Mouse (Mus musculus): ENCODE measurements around the gene Phldb2. TPM values are rescaled to one million over a fixed set of nuclear protein-coding genes. Genes with fewer than 3 reads are reported as not detected.

Phldb2 gene
- total and polyA plus RNA-seq, 3 experiments: 0.04 TPM; not detected in 2

DNA sequence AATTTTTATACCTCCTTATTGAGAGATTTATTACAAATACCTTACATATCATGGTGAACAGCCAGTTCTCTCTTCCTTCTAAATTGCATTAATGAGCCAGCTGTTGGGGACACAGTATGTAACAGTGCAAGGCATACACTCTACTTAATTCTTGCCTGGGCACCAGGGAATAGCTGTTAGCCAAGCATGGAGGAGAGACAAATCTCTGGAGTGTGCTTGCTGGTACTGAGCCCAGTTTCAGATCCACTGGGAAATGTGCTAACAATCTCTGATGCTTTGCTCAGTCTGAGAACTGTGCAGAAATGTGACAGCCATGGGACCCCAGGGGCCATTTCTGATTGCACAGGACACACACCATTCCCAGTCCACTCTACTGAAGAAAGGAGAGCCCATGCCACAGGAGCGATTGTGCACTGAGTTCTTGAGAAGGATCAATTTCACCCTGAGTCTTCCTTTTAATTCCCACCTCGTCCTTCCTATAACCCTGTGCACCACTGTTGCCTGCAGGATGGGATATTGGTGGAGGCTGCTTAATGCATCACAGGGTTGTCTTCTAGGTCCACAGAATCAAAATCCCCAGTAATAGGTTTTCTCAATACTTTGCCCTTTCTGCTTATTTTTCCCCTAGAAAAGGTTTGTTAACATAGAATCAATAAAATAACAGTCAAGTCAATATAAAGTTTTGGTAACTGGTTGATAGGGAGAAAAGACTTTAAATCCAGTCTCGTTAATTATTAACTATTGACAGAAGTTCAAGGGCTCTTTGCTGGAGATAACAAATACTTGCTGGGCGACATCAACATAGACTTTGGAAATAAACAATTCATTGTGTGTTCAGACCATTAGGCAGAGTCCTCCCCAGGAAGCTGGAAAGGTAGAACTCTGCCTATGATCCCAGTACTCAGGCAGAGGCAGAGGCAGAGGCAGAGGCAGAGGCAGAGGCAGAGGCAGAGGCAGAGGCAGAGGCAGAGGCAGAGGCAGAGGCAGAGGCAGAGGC is 31.5 kb upstream of the Phldb2 start:
- Histone ChIP-seq H3K4me2 (ENCODE audit: insufficient read depth, low read depth, poor library complexity, severe bottlenecking) (no peak overlapping the region), H3K79me2 (replicated peaks; ENCODE audit: control insufficient read depth, extremely low read depth, insufficient read depth, poor library complexity, severe bottlenecking) (no peaks in the 10 kb centered on the region), H3K9ac (ENCODE audit: insufficient read depth, low read depth) (no peak overlapping the region), H3K27ac (ENCODE audit: insufficient read depth, low read depth) (no peak overlapping the region), H3K27me3 (replicated peaks) (no peaks in the 10 kb centered on the region), H3K36me3 (replicated peaks in 1 of 2; ENCODE audit: control insufficient read depth in 1 of 2, insufficient read depth in 1 of 2, low read length in 1 of 2) (no peaks in the 10 kb centered on the region), H3K4me1 (ENCODE audit: control insufficient read depth in 1 of 2, insufficient read depth in 2 of 2) (peaks cover 0 to 3% of the 10 kb centered on the region in 2 experiments; a peak in 1 of 4 replicates), H3K9me3 (replicated peaks; ENCODE audit: low read length) (no peaks in the 10 kb centered on the region), H3K4me3 (replicated peaks in 1 of 3; ENCODE audit: low read depth in 2 of 3, low read length in 2 of 3, poor library complexity in 1 of 3) (no peak overlapping the region)
- TF ChIP-seq TBP (conservative IDR thresholded peaks at IDR 0.05; ENCODE audit: low read depth, low read length) (no peak), CHD1 (IDR thresholded peaks at IDR 0.05; ENCODE audit: low read depth, low read length) (no peak), JUND (conservative IDR thresholded peaks at IDR 0.05; ENCODE audit: low read depth, low read length) (no peak)
- dilution Hi-C loops (cut with MboI; ENCODE audit: extremely low pct_ligation_motif_present, extremely low pct_unique_long_range_greater_than_20kb, low sequenced_read_pairs): no loop called here
- no peak for DNase-seq (ENCODE audit: extremely low read depth)
- in situ Hi-C loops (cut with MboI; ENCODE audit: low pct_ligation_motif_present, low pct_unique_long_range_greater_than_20kb, low sequenced_read_pairs): no loop called here

- Histone ChIP-seq H3K9ac (ENCODE audit: insufficient read depth, low read depth) (no peak overlapping the region), H3K4me2 (ENCODE audit: insufficient read depth, low read depth, poor library complexity, severe bottlenecking) (no peak overlapping the region), H3K4me3 (replicated peaks in 1 of 3; ENCODE audit: low read depth in 2 of 3, low read length in 2 of 3, poor library complexity in 1 of 3) (no peak overlapping the region), H3K36me3 (replicated peaks in 1 of 2; ENCODE audit: control insufficient read depth in 1 of 2, insufficient read depth in 1 of 2, low read length in 1 of 2) (no peaks in the 10 kb centered on the region), H3K79me2 (replicated peaks; ENCODE audit: control insufficient read depth, extremely low read depth, insufficient read depth, poor library complexity, severe bottlenecking) (no peaks in the 10 kb centered on the region), H3K9me3 (replicated peaks; ENCODE audit: low read length) (no peaks in the 10 kb centered on the region), H3K27ac (ENCODE audit: insufficient read depth, low read depth) (no peak overlapping the region), H3K27me3 (replicated peaks) (no peaks in the 10 kb centered on the region), H3K4me1 (ENCODE audit: control insufficient read depth in 1 of 2, insufficient read depth in 2 of 2) (0 out of 4 replicates have a peak, but pooled peaks cover 0 to 4% of the 10 kb centered on the region in 2 experiments)
- dilution Hi-C loops (cut with MboI; ENCODE audit: extremely low pct_ligation_motif_present, extremely low pct_unique_long_range_greater_than_20kb, low sequenced_read_pairs) (no loop called here), in situ Hi-C loops (cut with MboI; ENCODE audit: low pct_ligation_motif_present, low pct_unique_long_range_greater_than_20kb, low sequenced_read_pairs) (no loop called here)
- DNase-seq (ENCODE audit: extremely low read depth): no peak
- TF ChIP-seq CTCF (conservative IDR thresholded peaks at IDR 0.05 in 1 of 2, IDR thresholded peaks at IDR 0.05 in 1 of 2; ENCODE audit: low read depth in 2 of 2, low read length in 2 of 2): no peak
- no peak for TF ChIP-seq POLR2A (IDR thresholded peaks at IDR 0.05; ENCODE audit: low read depth, low read length)
- no peak for TF ChIP-seq MXI1 (IDR thresholded peaks at IDR 0.05; ENCODE audit: low read depth, low read length)
- no peak for TF ChIP-seq UBTF (IDR thresholded peaks at IDR 0.05; ENCODE audit: low read depth, low read length)
- no peak for TF ChIP-seq ETS1 (conservative IDR thresholded peaks at IDR 0.05; ENCODE audit: low read depth, low read length)
- no peak for TF ChIP-seq E2F4 (IDR thresholded peaks at IDR 0.05; ENCODE audit: insufficient replicate concordance, low read depth, low read length)
- TF ChIP-seq MAFK (IDR thresholded peaks at IDR 0.05; ENCODE audit: insufficient replicate concordance, low read length): no peak
- TF ChIP-seq RCOR1 (conservative IDR thresholded peaks at IDR 0.05; ENCODE audit: low read depth, low read length): no peak
- no peak for TF ChIP-seq JUN (IDR thresholded peaks at IDR 0.05; ENCODE audit: insufficient read depth, low read depth, low read length)
Observed at GRCm38 (mm10) chr16:45976251-45976650, 22.9 kb upstream of the Phldb2 start.
